Mouse (Mus musculus): Measurements from ENCODE around the gene 2810408A11Rik. TPM values are rescaled to one million over a fixed set of nuclear protein-coding genes. Genes with fewer than 3 reads are reported as not detected.

2810408A11Rik gene
- polyA plus RNA-seq, 1 experiment from 2014 or later = 7.6 TPM

- DNase-seq (ENCODE audit: low spot score) = no peak
- WGBS = 75% methylated on average over 8 of the region's 8 CpGs
- H3K36me3 ChIP-seq (replicated peaks; ENCODE audit: control insufficient read depth, insufficient read depth) = no peaks in the 10 kb centered on the region
- no peak overlapping the region for H3K4me2 ChIP-seq (replicated peaks)
- no peak for ATAC-seq (ENCODE audit: low FRiP score)
- H3K27ac ChIP-seq = no peak overlapping the region
- peaks cover 4% of the 10 kb centered on the region; the same call in 1 of the 2 replicates for H3K27me3 ChIP-seq (ENCODE audit: control insufficient read depth, insufficient read depth, low read length)
- no peak overlapping the region for H3K9ac ChIP-seq
- no peaks in the 10 kb centered on the region for H3K4me1 ChIP-seq (replicated peaks; ENCODE audit: control insufficient read depth, insufficient read depth, low read length)
- H3K4me3 ChIP-seq (replicated peaks; ENCODE audit: low read length) = no peak overlapping the region
- H3K9me3 ChIP-seq (ENCODE audit: control insufficient read depth, low read length) = no peaks in the 10 kb centered on the region
Measured at GRCm38 (mm10) chr11:69886907-69887635, 13.7 kb downstream of the 2810408A11Rik start.

GRCm38 (mm10) chr11:69884663-69885062 is 16.1 kb downstream of the 2810408A11Rik start:
- ATAC-seq (ENCODE audit: low FRiP score) (no peak), DNase-seq (ENCODE audit: low spot score) (no peak)
- Histone ChIP-seq H3K36me3 (replicated peaks; ENCODE audit: control insufficient read depth, insufficient read depth) (no peaks in the 10 kb centered on the region), H3K4me2 (replicated peaks) (no peak overlapping the region), H3K27ac (no peak overlapping the region), H3K4me1 (replicated peaks; ENCODE audit: control insufficient read depth, insufficient read depth, low read length) (peaks cover 16% of the 10 kb centered on the region; the same call in 1 of the 2 replicates), H3K27me3 (ENCODE audit: control insufficient read depth, insufficient read depth, low read length) (peaks cover 15% of the 10 kb centered on the region), H3K9ac (no peak overlapping the region), H3K9me3 (ENCODE audit: control insufficient read depth, low read length) (no peaks in the 10 kb centered on the region), H3K4me3 (replicated peaks; ENCODE audit: low read length) (no peak overlapping the region)
- WGBS = 79% methylated on average over 8 of the region's 8 CpGs

GRCm38 (mm10) chr11:69884240-69884639 is 16.5 kb downstream of the 2810408A11Rik start:
- Histone ChIP-seq H3K9me3 (ENCODE audit: control insufficient read depth, low read length) (no peaks in the 10 kb centered on the region), H3K9ac (no peak overlapping the region), H3K4me3 (replicated peaks; ENCODE audit: low read length) (no peak overlapping the region), H3K4me2 (replicated peaks) (no peak overlapping the region), H3K27me3 (ENCODE audit: control insufficient read depth, insufficient read depth, low read length) (peaks cover 15% of the 10 kb centered on the region), H3K4me1 (replicated peaks; ENCODE audit: control insufficient read depth, insufficient read depth, low read length) (peaks cover 16% of the 10 kb centered on the region; the same call in 1 of the 2 replicates), H3K36me3 (replicated peaks; ENCODE audit: control insufficient read depth, insufficient read depth) (no peaks in the 10 kb centered on the region), H3K27ac (no peak overlapping the region)
- 83% methylated on average over 9 of the region's 9 CpGs for WGBS
- DNase-seq (ENCODE audit: low spot score) (no peak), ATAC-seq (ENCODE audit: low FRiP score) (no peak)

- Histone ChIP-seq H3K9me3 (ENCODE audit: control insufficient read depth, low read length) (no peaks in the 10 kb centered on the region), H3K4me1 (replicated peaks; ENCODE audit: control insufficient read depth, insufficient read depth, low read length) (peaks cover 16% of the 10 kb centered on the region; the same call in 1 of the 2 replicates), H3K36me3 (replicated peaks; ENCODE audit: control insufficient read depth, insufficient read depth) (no peaks in the 10 kb centered on the region), H3K4me3 (replicated peaks; ENCODE audit: low read length) (no peak overlapping the region), H3K27me3 (ENCODE audit: control insufficient read depth, insufficient read depth, low read length) (peaks cover 15% of the 10 kb centered on the region), H3K9ac (no peak overlapping the region), H3K27ac (no peak overlapping the region), H3K4me2 (replicated peaks) (no peak overlapping the region)
- no peak for ATAC-seq (ENCODE audit: low FRiP score)
- DNase-seq (ENCODE audit: low spot score) = no peak
- WGBS = 89% methylated on average over 8 of the region's 8 CpGs
Measured at GRCm38 (mm10) chr11:69883527-69884151, 17.1 kb downstream of the 2810408A11Rik start.

- Histone ChIP-seq H3K4me3 (replicated peaks; ENCODE audit: low read length) (no peak overlapping the region), H3K27ac (no peak overlapping the region), H3K4me1 (replicated peaks; ENCODE audit: control insufficient read depth, insufficient read depth, low read length) (peaks cover 16% of the 10 kb centered on the region; the same call in 1 of the 2 replicates), H3K9ac (no peak overlapping the region), H3K9me3 (ENCODE audit: control insufficient read depth, low read length) (no peaks in the 10 kb centered on the region), H3K4me2 (replicated peaks) (no peak overlapping the region), H3K36me3 (replicated peaks; ENCODE audit: control insufficient read depth, insufficient read depth) (no peaks in the 10 kb centered on the region), H3K27me3 (ENCODE audit: control insufficient read depth, insufficient read depth, low read length) (peaks cover 15% of the 10 kb centered on the region)
- 63% methylated on average over 4 of the region's 4 CpGs for WGBS
- no peak for ATAC-seq (ENCODE audit: low FRiP score)
- DNase-seq (ENCODE audit: low spot score) = no peak
Measured at GRCm38 (mm10) chr11:69883066-69883465, 17.7 kb downstream of the 2810408A11Rik start.

- Histone ChIP-seq H3K4me2 (replicated peaks) (peak overlapping the region; percentile 66), H3K9ac (peak overlapping the region; percentile 57), H3K36me3 (replicated peaks; ENCODE audit: control insufficient read depth, insufficient read depth) (no peaks in the 10 kb centered on the region), H3K4me1 (replicated peaks; ENCODE audit: control insufficient read depth, insufficient read depth, low read length) (peaks cover 16% of the 10 kb centered on the region; the same call in 1 of the 2 replicates), H3K27me3 (ENCODE audit: control insufficient read depth, insufficient read depth, low read length) (peaks cover 15% of the 10 kb centered on the region), H3K4me3 (replicated peaks; ENCODE audit: low read length) (peak overlapping the region; percentile 37), H3K27ac (no peak overlapping the region), H3K9me3 (ENCODE audit: control insufficient read depth, low read length) (no peaks in the 10 kb centered on the region)
- WGBS = 62% methylated on average over 21 of the region's 21 CpGs
- ATAC-seq (ENCODE audit: low FRiP score) (no peak), DNase-seq (ENCODE audit: low spot score) (no peak)
Measured at GRCm38 (mm10) chr11:69881787-69882670, 18.8 kb downstream of the 2810408A11Rik start.

- Histone ChIP-seq H3K4me2 (replicated peaks) (peak within 1 kb of the TSS; percentile 66), H3K36me3 (replicated peaks; ENCODE audit: control insufficient read depth, insufficient read depth) (no peaks in the 10 kb centered on the region), H3K9ac (peak within 1 kb of the TSS; percentile 57), H3K27me3 (ENCODE audit: control insufficient read depth, insufficient read depth, low read length) (peaks cover 15% of the 10 kb centered on the region), H3K9me3 (ENCODE audit: control insufficient read depth, low read length) (no peaks in the 10 kb centered on the region), H3K4me1 (replicated peaks; ENCODE audit: control insufficient read depth, insufficient read depth, low read length) (peaks cover 16% of the 10 kb centered on the region; the same call in 1 of the 2 replicates), H3K4me3 (replicated peaks; ENCODE audit: low read length) (peak within 1 kb of the TSS; percentile 37), H3K27ac (peak within 1 kb of the TSS; percentile 14)
- ATAC-seq (ENCODE audit: low FRiP score) = peak; percentile 80
- under 1% methylated on average over 46 of the region's 46 CpGs for WGBS
- peak; percentile 49 for DNase-seq (ENCODE audit: low spot score)
Measured at GRCm38 (mm10) chr11:69880853-69881603, 19.8 kb downstream of the 2810408A11Rik start, which contains the start of gene Kctd11. Gene Kctd11, minus strand, starts transcription at chr11:69881406.

- WGBS = 0% methylated on average over 18 of the region's 18 CpGs
- Histone ChIP-seq H3K4me1 (replicated peaks; ENCODE audit: control insufficient read depth, insufficient read depth, low read length) (peaks cover 16% of the 10 kb centered on the region; the same call in 1 of the 2 replicates), H3K27me3 (ENCODE audit: control insufficient read depth, insufficient read depth, low read length) (peaks cover 15% of the 10 kb centered on the region), H3K36me3 (replicated peaks; ENCODE audit: control insufficient read depth, insufficient read depth) (no peaks in the 10 kb centered on the region), H3K9me3 (ENCODE audit: control insufficient read depth, low read length) (no peaks in the 10 kb centered on the region), H3K4me3 (replicated peaks; ENCODE audit: low read length) (peak overlapping the region; percentile 37), H3K9ac (peak overlapping the region; percentile 57), H3K4me2 (replicated peaks) (peak overlapping the region; percentile 66), H3K27ac (peak overlapping the region; percentile 14)
- peak; percentile 68 for DNase-seq (ENCODE audit: low spot score)
- ATAC-seq (ENCODE audit: low FRiP score) = 0 out of 2 replicates have a peak, but pooled peaks have one; percentile 25
Measured at GRCm38 (mm10) chr11:69880506-69880852, 20.3 kb downstream of the 2810408A11Rik start.

All from hindbrain, embryonic 14.5 days (tissue).